Mouse (Mus musculus) layer of hippocampus, postnatal 36 days (tissue): ENCODE measurements around the gene Zfp12. TPM values are rescaled to one million over a fixed set of nuclear protein-coding genes. Genes with fewer than 3 reads are reported as not detected.

ENCODE experiments used
- total RNA-seq, 2 experiments: library from RNA; stranded (reverse); gene quantifications; 2 replicates each; pipeline ENCODE4 v1.2.3; 2021

The Zfp12 gene
- total RNA-seq, 2 experiments from 2014 or later: 33.0 to 35.7 TPM

Other genes with a start within 250 kb of the Zfp12 start
- 10 to 100 TPM; 49.3 to 51.1 TPM for gene Rnf216, start 122.2 kb upstream of the Zfp12 start, total RNA-seq
- gene Olfr718-ps1, start 87.6 kb upstream of the Zfp12 start, total RNA-seq: under 1 TPM in 1 of 2 experiments, not detected in 1; 0.20 TPM
- 10 to 100 TPM; 13.5 to 16.5 TPM for gene Rbak, start 54.4 kb upstream of the Zfp12 start, total RNA-seq
- not detected for gene Spdye4b, start 54.1 kb upstream of the Zfp12 start, total RNA-seq
- not detected for gene Spdye4a, start 8.3 kb upstream of the Zfp12 start, total RNA-seq
- 10 to 100 TPM; 21.4 to 22.3 TPM for gene Zfp316, start 34.9 kb downstream of the Zfp12 start, total RNA-seq
- gene Zfp853, start 58.5 kb downstream of the Zfp12 start, total RNA-seq: 1 to 10 TPM; 4.7 to 4.8 TPM
- gene E130309D02Rik, start 80.2 kb downstream of the Zfp12 start, total RNA-seq: 10 to 100 TPM; 25.1 to 26.1 TPM
- 10 to 100 TPM; 49.0 to 49.2 TPM for gene Zdhhc4, start 94.1 kb downstream of the Zfp12 start, total RNA-seq
- gene Grid2ip, start 122.2 kb downstream of the Zfp12 start, total RNA-seq: 1 to 10 TPM; 1.6 to 1.8 TPM
- 10 to 100 TPM; 32.8 to 35.9 TPM for gene Kdelr2, start 168.7 kb downstream of the Zfp12 start, total RNA-seq
- gene Daglb, start 229.4 kb downstream of the Zfp12 start, total RNA-seq: 10 to 100 TPM; 25.9 to 26.4 TPM